Mouse (Mus musculus) ES-Bruce4 (cell line): ENCODE results near the gene Ccdc36. TPM values are rescaled to one million over a fixed set of nuclear protein-coding genes. Genes with fewer than 3 reads are reported as not detected.

ENCODE experiments used
- H3K27ac ChIP-seq: 2 replicates; pipeline ENCODE4 v1.5.1; 2012; ENCODE audit warnings: low read length, inconsistent platforms; ENCODE audit not compliant: insufficient read depth
- H3K27me3 ChIP-seq: 2 replicates; pipeline ENCODE4 v1.6.1; 2012; ENCODE audit warnings: mild to moderate bottlenecking, low read length, inconsistent platforms; ENCODE audit not compliant: control insufficient read depth, poor library complexity, insufficient read depth, severe bottlenecking
- H3K36me3 ChIP-seq: 2 replicates; pipeline ENCODE4 v1.6.1; 2012; ENCODE audit warnings: inconsistent platforms, mild to moderate bottlenecking, low read length, moderate library complexity; ENCODE audit not compliant: control insufficient read depth, poor library complexity, insufficient read depth, severe bottlenecking
- H3K4me1 ChIP-seq: one replicate; pipeline ENCODE4 v1.8.1; 2011; ENCODE audit warnings: low read length; ENCODE audit not compliant: control insufficient read depth, insufficient read depth
- H3K4me3 ChIP-seq: 2 replicates; pipeline ENCODE4 v1.5.1; 2011; ENCODE audit warnings: low read depth, mild to moderate bottlenecking, low read length
- H3K9ac ChIP-seq: 2 replicates; pipeline ENCODE4 v1.6.1; 2012; ENCODE audit warnings: low read depth, mild to moderate bottlenecking, inconsistent platforms; ENCODE audit not compliant: poor library complexity, severe bottlenecking
- H3K9me3 ChIP-seq: replicated peaks from 2 replicates; pipeline ENCODE4 v1.6.1; 2012; ENCODE audit warnings: mild to moderate bottlenecking, low read length, inconsistent platforms; ENCODE audit not compliant: control insufficient read depth, poor library complexity, insufficient read depth, severe bottlenecking
- CTCF ChIP-seq: IDR thresholded peaks from one replicate; pipeline ENCODE4 v1.8.1; 2011; ENCODE audit warnings: low read depth, low read length
- EP300 ChIP-seq: IDR thresholded peaks from 2 replicates; pipeline ENCODE4 v1.6.1; 2011; ENCODE audit warnings: low read depth, low read length; ENCODE audit not compliant: insufficient read depth
- POLR2A ChIP-seq: IDR thresholded peaks from one replicate; pipeline ENCODE4 v1.8.1; 2011; ENCODE audit warnings: low read length; ENCODE audit not compliant: insufficient read depth
- polyA plus RNA-seq: library from polyadenylated mRNA; stranded (reverse); fragments of >200 nt; gene quantifications from 2 replicates; pipeline ENCODE4 v1.2.4, GENCODE M21; 2011; ENCODE audit warnings: low read depth; ENCODE audit not compliant: missing spikeins, insufficient read depth, insufficient read length

Gene Ccdc36
- polyA plus RNA-seq, 1 experiment = 0.96 TPM

DNA sequence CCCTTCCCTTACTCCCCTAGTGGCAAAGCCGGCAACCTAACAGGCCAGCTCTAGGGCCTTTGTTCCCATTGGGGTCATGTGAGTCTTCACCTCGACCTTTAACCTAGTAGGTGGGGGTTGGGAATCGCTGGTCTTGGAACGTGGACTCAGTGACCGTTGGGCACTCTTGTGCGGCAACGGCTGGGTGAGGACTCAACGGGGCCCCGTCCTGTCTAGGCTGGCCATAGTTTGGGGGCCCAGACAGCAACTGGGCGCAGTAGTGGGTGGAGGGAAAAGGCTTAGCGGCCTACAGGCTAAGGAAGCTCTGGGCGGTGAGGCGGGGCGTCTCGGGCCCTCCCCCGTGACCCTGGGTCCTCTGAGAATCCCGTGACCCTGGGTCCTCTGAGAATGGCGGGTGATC, 35.6 kb downstream of the Ccdc36 start, which contains the start of gene 1700102P08Rik:
Gene 1700102P08Rik (plus strand): TSS at position 130 of the 400 bp plus-strand sequence.
- H3K27me3 ChIP-seq = no peaks in the 10 kb centered on the region
- H3K27ac ChIP-seq = peak within 1 kb of the TSS; percentile 66; the same call in 1 of the 2 replicates
- H3K4me3 ChIP-seq = peak within 1 kb of the TSS; percentile 59
- TF ChIP-seq POLR2A = no peak
- peak; percentile 51 for TF ChIP-seq EP300
- H3K9me3 ChIP-seq = no peaks in the 10 kb centered on the region
- no peaks in the 10 kb centered on the region for H3K36me3 ChIP-seq
- H3K9ac ChIP-seq = peak within 1 kb of the TSS; percentile 36
- H3K4me1 ChIP-seq = peaks cover 6% of the 10 kb centered on the region

DNA sequence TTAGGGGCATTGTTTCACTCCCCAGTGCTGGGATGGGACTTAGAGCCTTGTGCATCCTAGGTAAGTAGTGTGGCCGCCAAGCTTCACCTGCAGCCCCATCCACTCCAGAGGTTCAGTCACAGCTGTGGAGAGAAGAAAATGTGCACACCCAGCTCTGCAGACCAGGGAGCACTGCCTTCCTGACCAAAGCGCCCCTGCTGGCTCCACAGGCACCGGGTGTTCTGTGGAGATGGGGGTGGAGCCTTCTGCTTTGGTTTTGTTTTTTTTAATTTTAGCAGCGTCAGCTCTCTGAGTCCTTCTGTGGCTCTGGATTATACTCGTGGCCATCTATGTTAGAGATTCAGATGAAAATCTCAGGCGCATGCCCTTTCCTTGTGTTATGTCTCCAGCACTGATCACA, 39.1 kb downstream of the Ccdc36 start:
- no peak overlapping the region for H3K27ac ChIP-seq
- peaks cover 10% of the 10 kb centered on the region for H3K4me1 ChIP-seq
- no peaks in the 10 kb centered on the region for H3K9me3 ChIP-seq
- TF ChIP-seq CTCF (no peak), EP300 (no peak), POLR2A (no peak)
- no peak overlapping the region for H3K4me3 ChIP-seq
- no peaks in the 10 kb centered on the region for H3K27me3 ChIP-seq
- no peak overlapping the region for H3K9ac ChIP-seq
- no peaks in the 10 kb centered on the region for H3K36me3 ChIP-seq

DNA sequence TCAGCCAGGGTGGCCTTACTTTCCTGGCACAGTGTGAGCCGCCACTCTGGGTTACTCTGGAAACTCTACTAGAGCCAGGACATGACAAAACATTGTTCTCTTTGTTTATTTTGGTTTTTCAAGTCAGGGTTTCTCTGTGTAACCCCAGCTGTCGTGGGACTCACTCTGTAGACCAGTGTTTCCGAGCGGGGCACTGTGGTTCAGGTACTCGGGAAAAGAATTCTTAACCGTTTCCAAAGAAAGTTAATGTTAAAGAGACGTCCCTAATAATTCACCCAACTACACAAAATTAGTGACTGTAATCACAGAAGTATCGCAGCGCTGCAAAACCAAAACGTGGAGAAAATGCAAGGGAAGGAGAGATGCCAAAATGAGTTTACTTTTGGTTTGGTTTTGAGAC, 39.7 kb downstream of the Ccdc36 start:
- Histone ChIP-seq H3K27me3 (no peaks in the 10 kb centered on the region), H3K27ac (no peak overlapping the region), H3K9ac (no peak overlapping the region), H3K9me3 (no peaks in the 10 kb centered on the region), H3K36me3 (peaks cover 2% of the 10 kb centered on the region; the same call in 1 of the 2 replicates), H3K4me3 (no peak overlapping the region), H3K4me1 (peaks cover 10% of the 10 kb centered on the region)
- TF ChIP-seq EP300 = no peak
- TF ChIP-seq CTCF = no peak
- no peak for TF ChIP-seq POLR2A

DNA sequence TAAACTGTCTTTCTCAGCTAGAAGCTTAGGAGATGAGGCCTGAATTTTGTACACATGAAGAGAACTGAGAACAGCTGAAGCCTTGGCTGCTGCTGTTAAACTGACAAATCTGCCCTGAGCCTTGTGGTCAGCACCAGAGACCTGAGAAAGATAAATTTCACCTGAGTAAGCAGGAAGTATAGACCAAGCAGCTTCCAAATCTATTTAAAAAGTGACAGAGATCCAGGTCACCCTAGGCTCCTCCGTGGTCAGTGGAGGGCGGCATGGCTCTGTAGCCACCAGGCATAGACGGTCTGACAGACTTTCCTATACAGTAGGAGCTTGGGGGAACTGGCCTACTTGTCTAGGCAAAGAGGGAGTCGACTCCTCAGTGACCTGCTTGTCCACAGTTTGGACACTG, 41.5 kb downstream of the Ccdc36 start:
- no peak for TF ChIP-seq POLR2A
- TF ChIP-seq CTCF = no peak
- TF ChIP-seq EP300 = no peak
- H3K9me3 ChIP-seq = no peaks in the 10 kb centered on the region
- peaks cover 8% of the 10 kb centered on the region for H3K4me1 ChIP-seq

DNA sequence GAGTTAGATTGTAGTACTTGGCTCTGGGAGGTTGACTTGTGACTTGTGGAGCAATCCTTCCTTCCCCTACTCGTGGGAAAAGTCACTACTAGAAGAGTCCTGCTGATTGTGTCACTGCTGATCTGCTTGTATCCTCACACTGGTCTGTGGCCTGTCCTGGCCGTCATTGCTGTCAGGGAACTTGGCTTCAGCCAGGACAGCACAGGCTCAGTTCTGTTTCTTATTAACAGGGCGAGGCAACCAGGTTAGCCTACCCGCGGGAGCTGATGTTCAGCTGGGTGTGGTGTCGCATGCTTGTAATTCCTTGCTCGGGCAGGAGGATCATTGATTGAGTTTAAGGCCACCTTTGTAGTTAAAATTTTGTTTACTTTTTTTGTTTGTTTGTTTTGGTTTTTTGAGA, 43.3 kb downstream of the Ccdc36 start:
- Histone ChIP-seq H3K36me3 (peaks cover 10% of the 10 kb centered on the region), H3K9ac (no peak overlapping the region), H3K4me3 (no peak overlapping the region), H3K9me3 (no peaks in the 10 kb centered on the region), H3K27ac (peak overlapping the region; percentile 35; the same call in 1 of the 2 replicates), H3K27me3 (no peaks in the 10 kb centered on the region), H3K4me1 (peaks cover 4% of the 10 kb centered on the region)
- TF ChIP-seq POLR2A (no peak), CTCF (no peak), EP300 (no peak)

More for the DNA sequence above, 41.5 kb downstream of the Ccdc36 start:
- peaks cover 6% of the 10 kb centered on the region; the same call in 1 of the 2 replicates for H3K36me3 ChIP-seq
- no peak overlapping the region for H3K27ac ChIP-seq
- H3K27me3 ChIP-seq = no peaks in the 10 kb centered on the region
- no peak overlapping the region for H3K9ac ChIP-seq
- no peak overlapping the region for H3K4me3 ChIP-seq

DNA sequence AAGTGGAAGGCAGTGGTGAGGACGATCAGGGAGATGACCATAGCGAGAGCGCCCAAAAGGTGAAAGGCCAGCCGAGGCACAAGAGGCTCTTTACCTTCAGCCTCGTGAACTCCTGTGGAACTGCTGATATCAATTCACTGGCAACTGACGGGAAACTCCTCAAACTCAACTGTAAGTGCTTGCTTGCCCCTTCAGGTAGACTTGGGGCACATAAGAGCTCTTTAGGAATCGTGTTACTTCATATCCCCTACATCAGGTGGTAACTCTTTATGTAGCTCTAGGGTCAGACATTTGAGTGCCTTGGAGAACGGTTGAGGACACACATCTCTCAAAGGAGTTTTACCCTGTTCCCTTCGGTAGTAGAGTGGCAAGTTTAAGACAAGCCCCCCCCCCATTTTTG, 46.9 kb downstream of the Ccdc36 start:
- no peak for TF ChIP-seq EP300
- no peak for TF ChIP-seq CTCF
- no peak for TF ChIP-seq POLR2A
- Histone ChIP-seq H3K27me3 (no peaks in the 10 kb centered on the region), H3K9me3 (no peaks in the 10 kb centered on the region), H3K9ac (no peak overlapping the region), H3K4me1 (peaks cover 4% of the 10 kb centered on the region), H3K27ac (no peak overlapping the region), H3K36me3 (peaks cover 14% of the 10 kb centered on the region), H3K4me3 (no peak overlapping the region)
